Mouse (Mus musculus) cerebellum, adult 2 months (tissue): ENCODE measurements at regions not wholly inside any gene's neighbourhood (a gene's known extent, or its start where the extent isn't known, plus 50 kb on each side); places are given as distances from the start of the nearest gene placed in this dataset.

ENCODE experiments used
- CTCF ChIP-seq: fragments of 200-500 bp; IDR thresholded peaks from 2 replicates; pipeline ENCODE4 v1.5.1; 2011; ENCODE audit warnings: low read depth, mild to moderate bottlenecking, control low read depth, low read length, moderate library complexity, borderline replicate concordance; ENCODE audit not compliant: insufficient read depth
- POLR2A ChIP-seq: fragments of 200-500 bp; IDR thresholded peaks from 2 replicates; pipeline ENCODE4 v1.6.1; 2011; ENCODE audit warnings: low read length, control low read depth, borderline replicate concordance; ENCODE audit not compliant: insufficient read depth

DNA sequence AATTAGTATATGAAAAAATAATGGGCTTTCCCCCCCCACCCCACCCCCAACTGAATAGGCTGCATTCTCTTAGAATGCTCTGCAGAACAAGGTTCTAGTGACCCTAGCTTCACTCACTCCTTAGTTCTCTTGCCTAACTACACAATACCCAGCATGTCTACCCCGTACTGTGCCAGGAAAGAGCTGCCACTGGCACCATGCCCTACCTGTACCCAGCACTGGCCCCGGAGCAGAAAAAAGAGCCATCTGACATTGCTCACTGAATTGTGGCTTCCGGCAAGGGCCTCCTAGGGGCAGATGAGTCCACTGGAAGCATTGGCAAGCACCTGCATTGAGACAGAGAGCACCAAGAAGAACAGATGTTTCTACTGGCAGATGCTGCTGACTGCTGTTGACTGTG, 156.0 kb upstream of the Gpr101 start:
- TF ChIP-seq CTCF = no peak
- TF ChIP-seq POLR2A = no peak
